Mouse (Mus musculus): Measurements from ENCODE around the gene 4933411K16Rik.

DNA sequence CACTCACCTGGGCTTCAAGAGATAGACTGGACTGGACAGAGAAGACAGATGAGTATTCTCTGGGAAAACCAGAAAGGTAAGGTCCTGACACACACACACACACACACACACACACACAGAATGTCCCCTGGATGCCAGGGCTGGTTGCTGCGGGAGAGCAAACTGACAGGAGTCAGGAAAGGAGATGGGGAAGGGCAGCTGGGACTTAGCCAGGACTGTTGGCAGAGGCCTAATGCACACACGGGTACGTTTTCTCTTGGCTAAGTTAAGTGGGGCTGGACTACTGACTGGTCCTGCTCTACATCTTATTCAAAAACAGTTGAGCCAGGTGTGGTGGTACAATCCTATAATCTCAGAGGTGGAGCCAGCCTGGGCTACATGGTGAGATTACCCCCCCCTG, 15.7 kb upstream of the 4933411K16Rik start:
- TF ChIP-seq POLR2AphosphoS2 (IDR thresholded peaks at IDR 0.05; ENCODE audit: low read length) (no peak), POLR2A (IDR thresholded peaks at IDR 0.05; ENCODE audit: control insufficient read depth in 1 of 2, insufficient read depth in 1 of 2, low read depth in 1 of 2, low read length in 2 of 2, poor library complexity in 1 of 2) (no peak), MAFK (IDR thresholded peaks at IDR 0.05; ENCODE audit: borderline replicate concordance, low read depth, low read length) (no peak), MAX (IDR thresholded peaks at IDR 0.05; ENCODE audit: low read length) (no peak), GATA1 (IDR thresholded peaks at IDR 0.05; ENCODE audit: low read depth, low read length) (no peak), EP300 (IDR thresholded peaks at IDR 0.05; ENCODE audit: low read depth in 1 of 2, low read length in 2 of 2) (no peak), CHD1 (IDR thresholded peaks at IDR 0.05; ENCODE audit: low read depth, low read length) (no peak), TAL1 (IDR thresholded peaks at IDR 0.05; ENCODE audit: low read length) (no peak), USF1 (IDR thresholded peaks at IDR 0.05; ENCODE audit: low read depth, low read length) (no peak), MYB (IDR thresholded peaks at IDR 0.05; ENCODE audit: low read depth, low read length) (no peak), CTCF (IDR thresholded peaks at IDR 0.05 in 2 of 3, conservative IDR thresholded peaks at IDR 0.05 in 1 of 3; ENCODE audit: control insufficient read depth in 1 of 3, insufficient read depth in 1 of 3, low read depth in 2 of 3, low read length in 3 of 3, poor library complexity in 1 of 3, severe bottlenecking in 1 of 3) (no peak), USF2 (IDR thresholded peaks at IDR 0.05; ENCODE audit: borderline replicate concordance in 1 of 2, insufficient read depth in 1 of 2, low read depth in 1 of 2, low read length in 2 of 2) (no peak), ZKSCAN1 (IDR thresholded peaks at IDR 0.05; ENCODE audit: low read depth, low read length) (no peak), E2F4 (IDR thresholded peaks at IDR 0.05; ENCODE audit: borderline replicate concordance, low read depth, low read length) (no peak)

Measured in MEL (cell line).